Mouse (Mus musculus): ENCODE data around the gene Pla1a. TPM values are rescaled to one million over a fixed set of nuclear protein-coding genes. Genes with fewer than 3 reads are reported as not detected.

The Pla1a gene
- polyA plus RNA-seq, 1 experiment from 2014 or later = not detected

DNA sequence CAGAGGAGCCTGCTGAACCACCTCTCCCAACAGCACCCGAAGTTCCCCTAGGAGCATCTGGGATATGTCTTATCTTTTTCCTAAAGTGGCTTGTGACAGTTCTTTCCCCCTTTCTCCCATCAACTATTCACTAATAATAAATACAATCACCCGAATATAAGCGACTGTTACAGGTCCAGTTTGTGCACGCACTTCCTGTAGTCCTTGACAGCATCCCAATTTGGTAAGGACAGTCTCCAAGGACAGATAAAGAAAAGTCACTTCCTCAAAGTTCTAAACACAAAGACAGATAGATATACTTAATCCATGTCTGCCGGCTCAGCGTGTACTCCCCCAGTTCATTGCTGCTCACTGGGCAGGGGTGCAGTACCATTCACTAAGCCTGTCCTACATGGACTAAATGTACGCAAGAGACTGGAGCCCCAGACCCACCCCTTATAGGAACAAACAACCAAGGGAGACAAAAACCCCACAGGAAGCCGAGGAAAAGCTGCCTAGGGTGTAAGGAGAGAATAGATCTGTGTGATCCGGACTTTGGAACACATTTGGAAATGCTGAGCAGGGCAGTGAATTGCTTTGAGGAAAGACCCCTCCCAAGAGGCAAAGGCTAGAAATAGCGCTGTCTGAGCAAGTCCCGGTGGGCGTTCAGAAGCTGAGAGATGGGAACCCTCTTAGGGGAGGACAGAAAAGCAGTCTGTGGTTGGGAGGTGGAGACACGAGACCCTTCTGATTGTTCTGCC is 1.3 kb downstream of the Pla1a start:
- no peak overlapping the region for H3K27ac ChIP-seq (ENCODE audit: low read length)
- H3K4me1 ChIP-seq (ENCODE audit: control insufficient read depth, insufficient read depth, low read length) = peaks cover 4% of the 10 kb centered on the region; the same call in 1 of the 2 replicates
- H3K27me3 ChIP-seq (ENCODE audit: control insufficient read depth, insufficient read depth, low read length) = no peaks in the 10 kb centered on the region
- H3K36me3 ChIP-seq (ENCODE audit: control insufficient read depth, insufficient read depth, low read length) = no peaks in the 10 kb centered on the region
- H3K4me2 ChIP-seq (replicated peaks; ENCODE audit: low read depth, low read length) = no peak overlapping the region
- WGBS = 44% methylated on average over 13 of the region's 13 CpGs
- no peak for ATAC-seq (ENCODE audit: insufficient number of reproducible peaks, insufficient read depth, low FRiP score, low read depth)
- no peaks in the 10 kb centered on the region for H3K9me3 ChIP-seq (ENCODE audit: control insufficient read depth, low read depth, low read length)
- H3K9ac ChIP-seq (replicated peaks; ENCODE audit: low read depth, low read length) = no peak overlapping the region
- no peak overlapping the region for H3K4me3 ChIP-seq (ENCODE audit: low read depth, low read length)

DNA sequence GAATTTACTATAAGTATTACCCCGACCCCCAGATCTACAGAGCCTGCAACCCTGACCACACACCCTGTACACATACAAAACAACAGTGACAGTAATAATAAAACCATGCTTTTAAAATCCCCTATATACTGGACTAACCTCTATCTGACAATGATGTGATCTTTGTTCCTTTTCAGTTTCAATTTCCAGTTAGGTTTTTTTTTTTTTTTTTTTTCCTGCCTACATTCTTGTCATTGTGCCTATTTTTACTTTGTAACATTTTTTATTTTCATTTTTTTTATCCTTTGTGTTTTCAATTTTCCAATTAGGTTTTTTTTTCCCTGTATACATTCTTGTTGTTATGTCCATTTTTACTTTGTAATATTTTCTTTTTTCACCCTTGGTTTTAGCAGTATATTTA is 7.1 kb downstream of the Pla1a start:
- H3K27me3 ChIP-seq (ENCODE audit: control insufficient read depth, insufficient read depth, low read length) = no peaks in the 10 kb centered on the region
- no peaks in the 10 kb centered on the region for H3K4me1 ChIP-seq (ENCODE audit: control insufficient read depth, insufficient read depth, low read length)
- H3K27ac ChIP-seq (ENCODE audit: low read length) = no peak overlapping the region
- H3K4me3 ChIP-seq (ENCODE audit: low read depth, low read length) = no peak overlapping the region
- 78% methylated on average over 1 of the region's 1 CpGs for WGBS
- no peaks in the 10 kb centered on the region for H3K36me3 ChIP-seq (ENCODE audit: control insufficient read depth, insufficient read depth, low read length)
- no peak overlapping the region for H3K4me2 ChIP-seq (replicated peaks; ENCODE audit: low read depth, low read length)
- H3K9me3 ChIP-seq (ENCODE audit: control insufficient read depth, low read depth, low read length) = no peaks in the 10 kb centered on the region
- no peak overlapping the region for H3K9ac ChIP-seq (replicated peaks; ENCODE audit: low read depth, low read length)
- ATAC-seq (ENCODE audit: insufficient number of reproducible peaks, insufficient read depth, low FRiP score, low read depth) = no peak

DNA sequence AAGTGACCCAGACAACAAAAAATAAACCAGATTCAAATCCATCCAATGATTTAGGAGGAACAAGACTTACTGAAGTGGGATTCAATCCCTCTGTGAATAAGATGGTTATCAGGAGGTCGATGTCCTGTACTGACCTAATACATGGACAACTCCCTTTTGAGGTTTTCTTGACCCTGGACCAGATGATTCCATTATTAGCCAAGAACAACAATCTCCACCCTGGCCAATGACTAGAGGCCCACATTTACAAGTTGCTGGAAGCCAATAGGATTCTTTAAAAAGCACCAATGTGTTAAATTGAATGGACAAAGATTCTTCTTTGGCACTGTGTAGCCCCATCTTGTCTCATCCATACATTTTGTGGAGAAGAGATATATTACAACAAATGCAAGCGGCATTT is 7.6 kb downstream of the Pla1a start:
- Histone ChIP-seq H3K4me2 (replicated peaks; ENCODE audit: low read depth, low read length) (no peak overlapping the region), H3K27ac (ENCODE audit: low read length) (no peak overlapping the region), H3K27me3 (ENCODE audit: control insufficient read depth, insufficient read depth, low read length) (no peaks in the 10 kb centered on the region), H3K4me1 (ENCODE audit: control insufficient read depth, insufficient read depth, low read length) (no peaks in the 10 kb centered on the region), H3K36me3 (ENCODE audit: control insufficient read depth, insufficient read depth, low read length) (no peaks in the 10 kb centered on the region), H3K9ac (replicated peaks; ENCODE audit: low read depth, low read length) (no peak overlapping the region), H3K4me3 (ENCODE audit: low read depth, low read length) (no peak overlapping the region), H3K9me3 (ENCODE audit: control insufficient read depth, low read depth, low read length) (no peaks in the 10 kb centered on the region)
- no peak for ATAC-seq (ENCODE audit: insufficient number of reproducible peaks, insufficient read depth, low FRiP score, low read depth)
- WGBS = 88% methylated on average over 2 of the region's 2 CpGs

DNA sequence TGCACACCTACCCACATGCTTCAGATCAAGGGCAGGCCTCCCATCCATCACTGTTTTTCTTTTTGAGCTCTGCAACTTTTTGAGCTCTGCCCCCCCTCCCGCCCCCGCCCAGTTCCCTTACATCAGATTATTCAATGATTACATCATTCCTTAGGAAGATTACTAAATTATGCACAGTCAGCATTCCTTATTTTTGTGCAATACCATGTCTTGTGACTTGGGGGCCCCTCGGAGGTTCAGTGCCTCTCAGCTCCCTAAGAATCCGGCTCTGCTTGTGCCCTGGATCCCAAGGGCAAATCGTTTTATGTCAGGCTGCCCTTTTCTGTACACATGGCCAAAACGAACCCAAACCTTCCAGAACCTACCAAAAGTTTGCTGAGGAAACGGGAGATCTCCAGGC is 18.0 kb downstream of the Pla1a start:
- Histone ChIP-seq H3K27me3 (ENCODE audit: control insufficient read depth, insufficient read depth, low read length) (no peaks in the 10 kb centered on the region), H3K4me2 (replicated peaks; ENCODE audit: low read depth, low read length) (no peak overlapping the region), H3K4me1 (ENCODE audit: control insufficient read depth, insufficient read depth, low read length) (no peaks in the 10 kb centered on the region), H3K27ac (ENCODE audit: low read length) (no peak overlapping the region), H3K9me3 (ENCODE audit: control insufficient read depth, low read depth, low read length) (no peaks in the 10 kb centered on the region), H3K4me3 (ENCODE audit: low read depth, low read length) (no peak overlapping the region), H3K9ac (replicated peaks; ENCODE audit: low read depth, low read length) (no peak overlapping the region), H3K36me3 (ENCODE audit: control insufficient read depth, insufficient read depth, low read length) (no peaks in the 10 kb centered on the region)
- ATAC-seq (ENCODE audit: insufficient number of reproducible peaks, insufficient read depth, low FRiP score, low read depth) = no peak
- WGBS = 86% methylated on average over 7 of the region's 7 CpGs

DNA sequence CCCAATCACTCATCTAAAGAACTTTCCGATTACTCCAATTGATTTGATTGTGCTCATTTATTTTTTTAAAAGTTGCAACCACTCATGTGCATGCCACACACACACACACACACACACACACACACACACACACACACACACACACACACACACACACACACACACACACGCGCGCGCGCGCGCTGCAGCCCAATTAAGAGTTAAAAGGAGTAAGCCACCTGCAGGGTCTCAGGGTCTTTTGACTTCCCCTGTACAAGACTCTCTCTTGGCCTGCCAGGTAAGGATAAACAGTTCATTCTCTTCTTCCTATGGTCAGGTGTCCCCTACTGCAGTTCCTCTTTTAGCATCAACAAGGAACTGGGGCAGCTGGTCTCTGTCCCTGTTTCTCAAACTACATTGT is 24.5 kb downstream of the Pla1a start:
- no peak overlapping the region for H3K27ac ChIP-seq (ENCODE audit: low read length)
- no peak overlapping the region for H3K9ac ChIP-seq (replicated peaks; ENCODE audit: low read depth, low read length)
- no peaks in the 10 kb centered on the region for H3K9me3 ChIP-seq (ENCODE audit: control insufficient read depth, low read depth, low read length)
- 94% methylated on average over 8 of the region's 8 CpGs for WGBS
- H3K4me2 ChIP-seq (replicated peaks; ENCODE audit: low read depth, low read length) = no peak overlapping the region
- no peak overlapping the region for H3K4me3 ChIP-seq (ENCODE audit: low read depth, low read length)
- no peak for ATAC-seq (ENCODE audit: insufficient number of reproducible peaks, insufficient read depth, low FRiP score, low read depth)
- H3K27me3 ChIP-seq (ENCODE audit: control insufficient read depth, insufficient read depth, low read length) = no peaks in the 10 kb centered on the region
- H3K4me1 ChIP-seq (ENCODE audit: control insufficient read depth, insufficient read depth, low read length) = no peaks in the 10 kb centered on the region
- H3K36me3 ChIP-seq (ENCODE audit: control insufficient read depth, insufficient read depth, low read length) = no peaks in the 10 kb centered on the region

DNA sequence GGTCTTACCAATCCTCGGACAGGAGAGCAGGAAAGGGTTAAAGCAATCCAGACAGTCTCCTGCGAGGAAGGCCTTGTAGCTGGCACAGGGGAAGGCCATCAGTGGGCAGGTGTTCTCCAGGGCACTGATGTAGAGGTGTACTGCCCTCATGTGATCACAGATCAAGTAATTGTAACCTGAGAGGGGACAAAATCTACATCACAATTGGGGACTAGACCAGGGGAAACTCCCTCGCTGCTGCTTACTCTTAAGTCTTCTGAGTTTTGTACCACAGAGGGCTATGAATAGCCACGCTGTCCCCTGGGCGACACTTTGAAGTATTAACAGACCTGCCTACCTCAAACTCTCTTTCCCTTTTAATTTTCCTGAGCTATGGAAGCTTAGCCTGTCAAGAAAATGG is 25.4 kb downstream of the Pla1a start:
- H3K9ac ChIP-seq (replicated peaks; ENCODE audit: low read depth, low read length) = no peak overlapping the region

DNA sequence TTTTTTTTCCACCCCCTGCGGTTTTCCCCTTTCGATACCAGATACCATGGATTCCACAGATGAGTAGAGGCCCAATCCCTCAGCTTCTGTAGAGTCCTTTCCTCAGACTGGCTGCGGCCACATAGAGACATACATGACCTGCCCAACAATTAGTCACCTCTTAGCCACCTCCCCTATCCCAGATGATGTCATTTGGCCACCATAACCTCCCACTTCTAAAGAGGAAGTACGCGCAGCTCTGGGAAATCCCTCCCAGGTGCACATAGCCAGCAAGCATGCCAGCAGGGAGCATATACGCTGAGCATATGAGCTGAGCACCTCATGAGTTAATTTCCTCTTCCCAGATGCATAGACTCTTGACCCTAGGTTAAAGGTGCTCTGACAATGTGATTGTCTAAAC is 26.2 kb downstream of the Pla1a start:
- Histone ChIP-seq H3K9ac (replicated peaks; ENCODE audit: low read depth, low read length) (no peak overlapping the region), H3K4me3 (ENCODE audit: low read depth, low read length) (no peak overlapping the region), H3K36me3 (ENCODE audit: control insufficient read depth, insufficient read depth, low read length) (no peaks in the 10 kb centered on the region), H3K27ac (ENCODE audit: low read length) (no peak overlapping the region), H3K4me2 (replicated peaks; ENCODE audit: low read depth, low read length) (no peak overlapping the region), H3K4me1 (ENCODE audit: control insufficient read depth, insufficient read depth, low read length) (no peaks in the 10 kb centered on the region), H3K9me3 (ENCODE audit: control insufficient read depth, low read depth, low read length) (no peaks in the 10 kb centered on the region), H3K27me3 (ENCODE audit: control insufficient read depth, insufficient read depth, low read length) (no peaks in the 10 kb centered on the region)
- ATAC-seq (ENCODE audit: insufficient number of reproducible peaks, insufficient read depth, low FRiP score, low read depth) = no peak
- WGBS = 78% methylated on average over 6 of the region's 6 CpGs

More for the DNA sequence above, 25.4 kb downstream of the Pla1a start:
- no peak overlapping the region for H3K4me3 ChIP-seq (ENCODE audit: low read depth, low read length)
- no peak for ATAC-seq (ENCODE audit: insufficient number of reproducible peaks, insufficient read depth, low FRiP score, low read depth)
- no peak overlapping the region for H3K4me2 ChIP-seq (replicated peaks; ENCODE audit: low read depth, low read length)
- WGBS = 44% methylated on average over 5 of the region's 5 CpGs
- H3K27me3 ChIP-seq (ENCODE audit: control insufficient read depth, insufficient read depth, low read length) = no peaks in the 10 kb centered on the region
- no peaks in the 10 kb centered on the region for H3K36me3 ChIP-seq (ENCODE audit: control insufficient read depth, insufficient read depth, low read length)
- H3K9me3 ChIP-seq (ENCODE audit: control insufficient read depth, low read depth, low read length) = no peaks in the 10 kb centered on the region
- H3K4me1 ChIP-seq (ENCODE audit: control insufficient read depth, insufficient read depth, low read length) = no peaks in the 10 kb centered on the region
- H3K27ac ChIP-seq (ENCODE audit: low read length) = no peak overlapping the region

DNA sequence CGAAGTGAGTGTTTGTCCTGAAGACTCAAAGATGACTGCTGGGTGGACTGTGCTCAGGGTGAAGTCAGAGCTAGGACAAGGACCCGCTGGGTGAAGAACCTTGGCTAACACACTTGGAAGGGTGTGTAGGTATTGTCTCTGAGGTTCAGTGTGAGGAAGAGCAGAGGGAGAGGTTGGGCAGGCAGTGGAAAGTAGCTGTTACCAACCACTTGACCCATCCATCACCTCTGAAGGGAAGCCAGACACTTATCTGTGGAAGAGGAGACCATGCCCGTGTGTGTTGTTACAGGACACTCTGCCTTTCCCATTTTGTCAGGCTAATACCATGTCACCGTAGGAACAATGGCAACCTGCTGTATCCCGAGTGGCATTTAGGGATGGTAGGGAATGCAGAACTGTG is 26.7 kb downstream of the Pla1a start:
- ATAC-seq (ENCODE audit: insufficient number of reproducible peaks, insufficient read depth, low FRiP score, low read depth) = no peak
- WGBS = 72% methylated on average over 5 of the region's 5 CpGs

DNA sequence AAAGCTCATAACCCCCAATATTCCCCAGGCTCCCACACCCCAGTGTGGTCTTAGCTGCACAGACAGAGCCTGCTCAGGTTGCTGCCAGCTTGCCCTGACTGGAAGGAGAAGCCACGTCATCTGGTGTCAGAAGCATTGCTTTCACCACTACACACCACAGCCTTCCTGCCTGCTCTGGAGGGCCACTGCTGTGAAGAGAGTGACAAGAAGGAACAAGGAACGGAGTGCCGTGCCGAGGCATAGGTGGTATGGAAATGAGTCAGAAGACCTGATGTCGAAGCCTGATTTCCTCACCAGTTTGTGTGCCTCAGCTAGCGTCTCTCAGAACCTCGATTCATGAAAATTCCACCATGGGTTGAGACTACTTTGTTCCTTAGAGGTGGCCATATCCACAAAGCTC is 29.3 kb downstream of the Pla1a start:
- H3K9me3 ChIP-seq (ENCODE audit: control insufficient read depth, low read depth, low read length) = no peaks in the 10 kb centered on the region
- ATAC-seq (ENCODE audit: insufficient number of reproducible peaks, insufficient read depth, low FRiP score, low read depth) = no peak
- 85% methylated on average over 7 of the region's 7 CpGs for WGBS

More for the DNA sequence above, 26.7 kb downstream of the Pla1a start:
- H3K27me3 ChIP-seq (ENCODE audit: control insufficient read depth, insufficient read depth, low read length) = no peaks in the 10 kb centered on the region
- H3K4me2 ChIP-seq (replicated peaks; ENCODE audit: low read depth, low read length) = no peak overlapping the region
- no peak overlapping the region for H3K9ac ChIP-seq (replicated peaks; ENCODE audit: low read depth, low read length)
- H3K9me3 ChIP-seq (ENCODE audit: control insufficient read depth, low read depth, low read length) = no peaks in the 10 kb centered on the region
- H3K4me1 ChIP-seq (ENCODE audit: control insufficient read depth, insufficient read depth, low read length) = no peaks in the 10 kb centered on the region
- H3K4me3 ChIP-seq (ENCODE audit: low read depth, low read length) = no peak overlapping the region
- H3K27ac ChIP-seq (ENCODE audit: low read length) = no peak overlapping the region
- H3K36me3 ChIP-seq (ENCODE audit: control insufficient read depth, insufficient read depth, low read length) = no peaks in the 10 kb centered on the region

More for the DNA sequence above, 29.3 kb downstream of the Pla1a start:
- H3K4me3 ChIP-seq (ENCODE audit: low read depth, low read length) = no peak overlapping the region
- no peaks in the 10 kb centered on the region for H3K36me3 ChIP-seq (ENCODE audit: control insufficient read depth, insufficient read depth, low read length)
- H3K27me3 ChIP-seq (ENCODE audit: control insufficient read depth, insufficient read depth, low read length) = no peaks in the 10 kb centered on the region
- no peak overlapping the region for H3K9ac ChIP-seq (replicated peaks; ENCODE audit: low read depth, low read length)
- no peak overlapping the region for H3K27ac ChIP-seq (ENCODE audit: low read length)
- peaks cover 8% of the 10 kb centered on the region for H3K4me1 ChIP-seq (ENCODE audit: control insufficient read depth, insufficient read depth, low read length)
- H3K4me2 ChIP-seq (replicated peaks; ENCODE audit: low read depth, low read length) = no peak overlapping the region

Data from stomach, embryonic 14.5 days (tissue).